Mouse (Mus musculus) MEL (cell line): ENCODE measurements at regions not wholly inside any gene's neighbourhood (a gene's known extent, or its start where the extent isn't known, plus 50 kb on each side); places are given as distances from the start of the nearest gene placed in this dataset.

Experiments
- DNase-seq: peaks from one replicate; pipeline ENCODE4 v3.0.0; 2011; ENCODE audit warnings: low read depth, low spot score
- H3K27ac ChIP-seq: 2 replicates; pipeline ENCODE4 v1.5.1; 2012; ENCODE audit warnings: low read depth, mild to moderate bottlenecking, control low read depth, low read length, moderate library complexity; ENCODE audit not compliant: control insufficient read depth
- H3K27me3 ChIP-seq, 2 experiments: fragments of 150-350 bp in 1 of 2; sonication (generic) in 1 of 2; 2 replicates each; pipeline ENCODE4 v1.6.1; 2012; ENCODE audit warnings: low read length in 2 of 2, mild to moderate bottlenecking in 2 of 2, improper control_type of control experiment in 1 of 2, moderate library complexity in 1 of 2; ENCODE audit not compliant: insufficient read depth in 2 of 2, control insufficient read depth in 1 of 2
- H3K36me3 ChIP-seq, 2 experiments: 2 replicates each; pipeline ENCODE4 v1.6.1; 2012 to 2014; ENCODE audit warnings: low read length in 2 of 2, improper control_type of control experiment in 1 of 2, inconsistent platforms in 1 of 2, mild to moderate bottlenecking in 1 of 2; ENCODE audit not compliant: insufficient read depth in 2 of 2, control insufficient read depth in 1 of 2
- H3K4me1 ChIP-seq, 2 experiments: fragments of 150-350 bp in 1 of 2; sonication (generic) in 1 of 2; 2 replicates each; pipeline ENCODE4 v1.6.1; 2012; ENCODE audit warnings: low read length in 2 of 2, improper control_type of control experiment in 1 of 2, mild to moderate bottlenecking in 1 of 2; ENCODE audit not compliant: insufficient read depth in 2 of 2, control insufficient read depth in 1 of 2
- H3K4me3 ChIP-seq, 2 experiments: fragments of 150-350 bp in 1 of 2; sonication (generic) in 1 of 2; 2 replicates each; pipeline ENCODE4 v1.5.1; 2012; ENCODE audit warnings: low read depth in 2 of 2, low read length in 2 of 2, mild to moderate bottlenecking in 2 of 2, moderate library complexity in 2 of 2, control low read depth in 1 of 2, improper control_type of control experiment in 1 of 2; ENCODE audit not compliant: control insufficient read depth in 1 of 2, insufficient read depth in 1 of 2
- H3K79me2 ChIP-seq: 2 replicates; pipeline ENCODE4 v1.6.1; 2012; ENCODE audit warnings: mild to moderate bottlenecking, low read length, moderate library complexity; ENCODE audit not compliant: control insufficient read depth, poor library complexity, insufficient read depth
- H3K9ac ChIP-seq: 2 replicates; pipeline ENCODE4 v1.6.1; 2012; ENCODE audit warnings: low read depth, mild to moderate bottlenecking, control low read depth, low read length, moderate library complexity; ENCODE audit not compliant: control insufficient read depth, poor library complexity, severe bottlenecking
- H3K9me3 ChIP-seq: fragments of 150-350 bp; sonication (generic); replicated peaks from 2 replicates; pipeline ENCODE4 v1.6.1; 2012; ENCODE audit warnings: mild to moderate bottlenecking, low read length, improper control_type of control experiment, moderate library complexity; ENCODE audit not compliant: insufficient read depth
- BHLHE40 ChIP-seq: IDR thresholded peaks from 2 replicates; pipeline ENCODE4 v1.6.1; 2012; ENCODE audit warnings: low read depth, mild to moderate bottlenecking, inconsistent platforms, low read length, improper control_type of control experiment, borderline replicate concordance
- CHD1 ChIP-seq: IDR thresholded peaks from 2 replicates; pipeline ENCODE4 v1.6.1; 2012; ENCODE audit warnings: low read depth, mild to moderate bottlenecking, inconsistent platforms, low read length, improper control_type of control experiment
- CHD2 ChIP-seq: IDR thresholded peaks from 2 replicates; pipeline ENCODE4 v1.6.1; 2011; ENCODE audit warnings: low read length, improper control_type of control experiment
- EP300 ChIP-seq, 2 experiments: IDR thresholded peaks; 2 replicates each; pipeline ENCODE4 v1.6.1; 2011; ENCODE audit warnings: improper control_type of control experiment in 2 of 2, low read length in 2 of 2, low read depth in 1 of 2, mild to moderate bottlenecking in 1 of 2
- GATA1 ChIP-seq: IDR thresholded peaks from 2 replicates; pipeline ENCODE4 v1.6.1; 2011; ENCODE audit warnings: low read depth, low read length, improper control_type of control experiment
- MAFK ChIP-seq: IDR thresholded peaks from 2 replicates; pipeline ENCODE4 v1.6.1; 2011; ENCODE audit warnings: low read depth, mild to moderate bottlenecking, low read length, improper control_type of control experiment, borderline replicate concordance
- MEF2A ChIP-seq: IDR thresholded peaks from 2 replicates; pipeline ENCODE4 v1.6.1; 2014; ENCODE audit warnings: low read depth, mild to moderate bottlenecking, inconsistent platforms, low read length, improper control_type of control experiment; ENCODE audit not compliant: poor library complexity, insufficient replicate concordance, severe bottlenecking; ENCODE audit errors: extremely low read depth
- MYB ChIP-seq: IDR thresholded peaks from 2 replicates; pipeline ENCODE4 v1.6.1; 2011; ENCODE audit warnings: mild to moderate bottlenecking, low read depth, low read length, improper control_type of control experiment
- RCOR1 ChIP-seq: IDR thresholded peaks from 2 replicates; pipeline ENCODE4 v1.6.1; 2012; ENCODE audit warnings: low read depth, mild to moderate bottlenecking, inconsistent platforms, low read length, improper control_type of control experiment
- SMC3 ChIP-seq: IDR thresholded peaks from 2 replicates; pipeline ENCODE4 v1.6.1; 2011; ENCODE audit warnings: low read depth, low read length, improper control_type of control experiment
- TAL1 ChIP-seq: IDR thresholded peaks from 2 replicates; pipeline ENCODE4 v1.6.1; 2012; ENCODE audit warnings: mild to moderate bottlenecking, inconsistent platforms, low read length, moderate library complexity, mixed read lengths
- TCF12 ChIP-seq: IDR thresholded peaks from 2 replicates; pipeline ENCODE4 v1.6.1; 2014; ENCODE audit warnings: low read depth, mild to moderate bottlenecking, inconsistent platforms, low read length, improper control_type of control experiment, moderate library complexity

- TF ChIP-seq BHLHE40 (no peak), GATA1 (no peak), TAL1 (no peak), SMC3 (peak; percentile 93), MAFK (no peak), TCF12 (no peak)
- TF ChIP-seq, all 39 proteins: peak for 5
These were observed 146.8 kb upstream of the Dmrta1 start (continued) for GRCm38 (mm10) chr4:89532462-89532861.

GRCm38 (mm10) chr4:89530050-89530911, 149.0 kb upstream of the Dmrta1 start:
- H3K9me3 ChIP-seq, result no peaks in the 10 kb centered on the region
- TF ChIP-seq CHD1, result no peak
- no peak overlapping the region for H3K27ac ChIP-seq
- no peak overlapping the region for H3K4me3 ChIP-seq
- H3K27me3 ChIP-seq, result no peaks in the 10 kb centered on the region
- no peaks in the 10 kb centered on the region; a peak in 1 of 4 replicates for H3K36me3 ChIP-seq
- no peaks in the 10 kb centered on the region for H3K4me1 ChIP-seq
- no peak overlapping the region for H3K9ac ChIP-seq
- no peak for DNase-seq
- H3K79me2 ChIP-seq, result no peaks in the 10 kb centered on the region

GRCm38 (mm10) chr4:89527966-89528365, 151.3 kb upstream of the Dmrta1 start:
- H3K36me3 ChIP-seq, result peaks cover 0 to 7% of the 10 kb centered on the region in 2 experiments; a peak in 2 of 4 replicates
- TF ChIP-seq MEF2A (no peak), RCOR1 (no peak), CHD2 (no peak), EP300 (IDR thresholded peaks at IDR 0.05; ENCODE audit: low read depth in 1 of 2, low read length in 2 of 2) (no peak), MYB (no peak)
- H3K4me1 ChIP-seq, result peaks cover 0 to 7% of the 10 kb centered on the region in 2 experiments; a peak in 2 of 4 replicates
- H3K27ac ChIP-seq, result no peak overlapping the region
- no peak overlapping the region for H3K9ac ChIP-seq
- DNase-seq, result no peak
- H3K27me3 ChIP-seq, result no peaks in the 10 kb centered on the region
- H3K79me2 ChIP-seq, result no peaks in the 10 kb centered on the region; the same call in 1 of the 2 replicates
- no peaks in the 10 kb centered on the region for H3K9me3 ChIP-seq
- no peak overlapping the region for H3K4me3 ChIP-seq
